Mouse (Mus musculus): Measurements from ENCODE around the gene Phpt1. TPM values are rescaled to one million over a fixed set of nuclear protein-coding genes. Genes with fewer than 3 reads are reported as not detected.

The Phpt1 gene
- polyA plus RNA-seq, 1 experiment from 2014 or later = 69.2 TPM

DNA sequence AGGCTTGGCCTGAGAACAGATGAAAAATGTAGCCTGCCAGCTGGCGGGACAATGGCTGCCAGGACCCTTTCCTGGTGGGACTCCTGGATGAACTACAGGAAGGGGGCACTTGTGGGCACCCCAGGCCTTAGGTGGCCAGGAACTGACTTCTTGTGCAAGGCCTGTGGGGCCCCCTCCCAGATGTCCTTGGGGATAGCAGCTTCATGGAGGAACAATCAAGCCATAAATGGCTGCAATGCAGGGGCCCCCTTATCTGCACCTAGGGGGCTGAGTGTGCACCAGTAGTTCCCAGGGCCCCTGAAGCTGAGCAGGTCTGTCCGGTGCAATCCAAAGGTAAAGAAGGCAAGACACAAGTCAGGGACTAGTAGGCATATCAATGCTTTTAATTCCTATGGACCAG lies 2.0 kb downstream of the Phpt1 start:
- Histone ChIP-seq H3K9me3 (replicated peaks) (no peaks in the 10 kb centered on the region), H3K27me3 (replicated peaks) (peaks cover 28% of the 10 kb centered on the region), H3K4me3 (peak overlapping the region; percentile 64; the same call in 1 of the 2 replicates), H3K4me1 (peaks cover 55% of the 10 kb centered on the region), H3K9ac (peak overlapping the region; percentile 70), H3K4me2 (peak overlapping the region; percentile 83), H3K27ac (no peak overlapping the region), H3K36me3 (peaks cover 38% of the 10 kb centered on the region)
- no peak for ATAC-seq
- WGBS (ENCODE audit: insufficient replicate concordance) = 53% methylated on average over 2 of the region's 2 CpGs

DNA sequence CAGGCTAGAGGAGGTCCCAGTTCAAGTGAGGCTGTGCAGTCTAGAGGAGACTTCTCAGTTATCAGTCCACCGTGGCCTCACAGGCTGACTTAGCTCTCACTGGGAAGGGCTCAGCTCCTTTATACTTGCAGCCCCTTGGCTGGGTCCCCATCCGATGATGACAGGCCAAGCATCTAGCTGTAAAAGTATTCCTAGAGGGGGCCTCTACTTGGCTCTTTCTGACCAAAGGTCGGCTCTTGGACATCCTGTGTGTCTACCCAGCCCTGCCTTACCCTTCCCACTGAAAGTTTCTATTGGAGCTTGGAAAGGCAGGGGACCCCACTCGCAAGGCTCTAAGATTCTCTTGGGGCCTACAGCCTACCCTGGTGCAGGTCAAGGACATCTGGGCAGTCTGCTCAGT lies 3.8 kb downstream of the Phpt1 start:
- Histone ChIP-seq H3K27me3 (replicated peaks) (peaks cover 10% of the 10 kb centered on the region), H3K4me2 (no peak overlapping the region), H3K4me3 (no peak overlapping the region), H3K9me3 (replicated peaks) (no peaks in the 10 kb centered on the region), H3K4me1 (peaks cover 45% of the 10 kb centered on the region), H3K9ac (no peak overlapping the region), H3K36me3 (peaks cover 55% of the 10 kb centered on the region), H3K27ac (0 out of 2 replicates have a peak overlapping the region, but pooled peaks have one; percentile 7)
- ATAC-seq = no peak
- WGBS (ENCODE audit: insufficient replicate concordance) = 68% methylated on average over 4 of the region's 4 CpGs

DNA sequence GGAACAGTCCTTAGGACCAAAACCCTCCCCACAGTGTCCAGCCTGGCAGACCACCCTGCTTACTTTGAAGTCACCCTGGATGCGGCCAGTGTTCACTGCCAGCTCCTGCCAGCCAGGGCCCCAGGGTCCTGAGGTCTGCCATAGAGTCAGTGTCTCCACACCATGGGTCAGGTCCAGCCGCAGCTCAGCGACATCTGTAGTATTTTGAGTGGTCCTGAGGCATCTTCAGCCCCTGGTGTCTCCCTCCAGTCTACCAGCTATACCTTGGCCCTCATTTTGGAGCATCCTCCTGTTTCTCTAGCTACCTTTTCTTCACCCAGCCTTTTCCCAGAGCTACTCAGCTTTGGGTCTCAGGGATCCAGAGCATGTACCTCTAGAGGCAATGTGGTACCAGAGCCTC lies 5.7 kb downstream of the Phpt1 start:
- ATAC-seq = no peak
- Histone ChIP-seq H3K27ac (no peak overlapping the region), H3K9ac (no peak overlapping the region), H3K4me3 (no peak overlapping the region), H3K27me3 (replicated peaks) (no peaks in the 10 kb centered on the region), H3K4me2 (no peak overlapping the region), H3K9me3 (replicated peaks) (no peaks in the 10 kb centered on the region), H3K4me1 (peaks cover 33% of the 10 kb centered on the region), H3K36me3 (peaks cover 73% of the 10 kb centered on the region)
- WGBS (ENCODE audit: insufficient replicate concordance) = 75% methylated on average over 3 of the region's 3 CpGs

DNA sequence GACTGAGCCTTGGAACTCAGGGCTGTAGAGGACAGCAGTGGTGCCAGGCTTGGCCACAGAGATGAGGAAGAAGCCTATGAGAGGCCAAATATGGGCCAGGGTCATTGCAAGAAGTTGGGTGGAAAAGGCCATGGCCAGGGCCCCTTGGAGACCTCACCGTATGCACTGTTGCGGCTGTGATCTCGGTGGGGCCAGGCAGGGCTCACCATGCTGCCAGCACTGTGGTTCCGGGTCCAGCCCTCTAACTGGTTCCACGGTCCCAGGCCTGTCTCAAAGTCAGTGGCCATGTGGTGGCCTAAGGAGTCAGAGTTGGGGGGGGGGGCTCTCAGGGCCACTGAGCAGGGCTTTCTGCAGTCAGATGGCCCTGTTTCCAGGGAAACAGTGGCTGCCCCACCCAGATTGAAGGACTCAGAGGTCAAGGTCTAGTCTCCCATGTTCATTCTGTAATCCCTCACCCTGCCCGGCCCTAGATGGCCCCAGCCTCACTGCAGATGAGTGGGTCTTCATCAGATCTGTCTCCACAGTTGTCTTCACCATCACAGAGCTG lies 6.5 kb downstream of the Phpt1 start:
- H3K27ac ChIP-seq = 0 out of 2 replicates have a peak overlapping the region, but pooled peaks have one; percentile 30

DNA sequence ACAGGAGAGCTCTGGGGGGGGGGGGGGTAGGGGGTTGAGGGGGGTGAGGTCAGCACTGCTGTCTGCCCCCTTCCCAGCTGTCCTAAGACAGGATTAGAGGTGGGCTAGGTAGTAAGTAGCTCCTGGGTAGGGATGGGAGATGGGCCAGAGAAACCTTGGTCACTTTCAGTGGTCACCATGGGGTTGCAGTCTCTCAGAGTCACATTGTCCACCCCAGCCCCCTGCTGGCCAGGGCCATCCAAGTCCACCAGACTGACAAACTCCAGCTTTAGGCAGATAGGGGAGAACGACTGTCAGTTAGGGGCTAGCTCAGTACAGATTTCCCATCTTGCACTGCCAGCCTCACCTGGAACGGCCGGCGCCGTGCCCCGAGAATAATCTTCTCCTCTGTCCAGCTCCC lies 8.5 kb downstream of the Phpt1 start:
- H3K36me3 ChIP-seq = peaks cover 94% of the 10 kb centered on the region

More for the DNA sequence above, 6.5 kb downstream of the Phpt1 start:
- ATAC-seq = no peak
- Histone ChIP-seq H3K4me3 (no peak overlapping the region), H3K4me2 (no peak overlapping the region), H3K9ac (no peak overlapping the region), H3K9me3 (replicated peaks) (no peaks in the 10 kb centered on the region), H3K36me3 (peaks cover 81% of the 10 kb centered on the region), H3K27me3 (replicated peaks) (no peaks in the 10 kb centered on the region), H3K4me1 (peaks cover 25% of the 10 kb centered on the region)
- WGBS (ENCODE audit: insufficient replicate concordance) = 80% methylated on average over 6 of the region's 6 CpGs

DNA sequence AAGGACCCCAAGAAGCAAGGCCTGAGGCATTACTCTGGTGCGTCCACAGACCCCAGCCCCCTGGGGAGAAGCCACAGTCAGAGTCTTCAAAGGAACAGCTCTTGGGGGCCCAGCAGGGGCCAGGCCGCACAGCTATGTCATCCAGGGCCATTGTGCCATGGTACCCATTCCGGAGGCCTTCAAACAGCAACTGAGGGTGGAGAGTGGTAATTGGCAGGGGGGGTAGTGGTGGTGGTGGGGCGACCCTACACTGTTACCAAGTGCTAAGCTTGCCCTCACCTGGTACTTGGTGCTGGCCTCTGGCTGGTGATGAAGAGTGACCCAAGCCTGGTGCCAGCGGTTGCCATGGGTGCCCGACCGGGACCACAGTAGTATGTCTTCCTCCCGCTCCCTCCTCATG lies 9.3 kb downstream of the Phpt1 start:
- no peak for ATAC-seq

More for the DNA sequence above, 8.5 kb downstream of the Phpt1 start:
- no peak overlapping the region for H3K9ac ChIP-seq
- no peak overlapping the region for H3K27ac ChIP-seq
- WGBS (ENCODE audit: insufficient replicate concordance) = 83% methylated on average over 6 of the region's 6 CpGs
- no peak overlapping the region for H3K4me2 ChIP-seq
- H3K4me3 ChIP-seq = no peak overlapping the region
- peaks cover 16% of the 10 kb centered on the region for H3K4me1 ChIP-seq
- H3K9me3 ChIP-seq (replicated peaks) = no peaks in the 10 kb centered on the region
- H3K27me3 ChIP-seq (replicated peaks) = no peaks in the 10 kb centered on the region
- no peak for ATAC-seq

DNA sequence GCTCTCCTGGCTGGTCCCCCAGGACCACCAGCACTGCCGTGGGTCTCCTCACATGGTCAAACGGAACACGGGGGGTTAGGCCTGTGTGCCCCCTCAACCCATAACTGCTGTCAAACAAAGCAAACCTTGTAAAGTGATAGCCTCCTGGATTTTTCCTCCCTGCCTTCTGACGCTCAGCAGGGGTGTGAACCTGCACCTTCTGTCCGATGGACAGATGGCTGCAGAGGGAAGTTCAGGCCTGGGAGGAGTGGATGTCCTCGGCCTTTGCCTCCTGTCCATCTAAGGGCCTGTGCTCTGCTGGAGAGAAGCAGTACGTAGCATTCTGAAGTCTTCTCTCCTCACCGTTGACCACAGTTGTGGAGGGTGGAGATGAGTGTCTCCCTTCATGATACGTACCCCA lies 13.1 kb downstream of the Phpt1 start:
- Histone ChIP-seq H3K9me3 (replicated peaks) (no peaks in the 10 kb centered on the region), H3K27me3 (replicated peaks) (no peaks in the 10 kb centered on the region), H3K4me3 (no peak overlapping the region), H3K27ac (no peak overlapping the region), H3K9ac (no peak overlapping the region), H3K4me1 (peaks cover 23% of the 10 kb centered on the region), H3K36me3 (peaks cover 76% of the 10 kb centered on the region), H3K4me2 (no peak overlapping the region)
- no peak for ATAC-seq
- WGBS (ENCODE audit: insufficient replicate concordance) = 85% methylated on average over 9 of the region's 9 CpGs

More for the DNA sequence above, 9.3 kb downstream of the Phpt1 start:
- no peak overlapping the region for H3K27ac ChIP-seq
- no peak overlapping the region for H3K9ac ChIP-seq
- peaks cover 9% of the 10 kb centered on the region; the same call in 1 of the 2 replicates for H3K4me1 ChIP-seq
- H3K36me3 ChIP-seq = peaks cover 96% of the 10 kb centered on the region
- H3K27me3 ChIP-seq (replicated peaks) = no peaks in the 10 kb centered on the region
- WGBS (ENCODE audit: insufficient replicate concordance) = 84% methylated on average over 8 of the region's 8 CpGs
- H3K4me2 ChIP-seq = no peak overlapping the region
- H3K4me3 ChIP-seq = no peak overlapping the region
- no peaks in the 10 kb centered on the region for H3K9me3 ChIP-seq (replicated peaks)

DNA sequence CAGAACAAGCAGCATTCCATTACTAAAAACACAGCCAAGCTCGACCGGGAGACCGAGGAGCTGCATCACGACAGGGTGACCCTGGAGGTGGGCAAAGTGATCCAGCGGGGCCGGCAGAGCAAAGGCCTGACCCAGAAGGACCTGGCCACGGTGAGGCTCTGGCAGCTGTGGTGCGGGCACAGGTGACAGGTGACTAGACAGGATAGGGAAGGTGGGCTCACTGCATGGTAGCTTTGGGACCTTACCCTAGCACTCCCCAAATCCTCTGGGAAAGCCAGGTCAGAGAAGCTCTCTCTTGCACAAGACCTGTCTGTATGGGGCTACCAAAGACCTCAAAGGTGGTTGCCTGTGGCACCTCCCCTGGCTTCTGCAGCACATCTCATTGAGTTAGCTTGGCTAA lies 14.5 kb downstream of the Phpt1 start:
- Histone ChIP-seq H3K4me3 (no peak overlapping the region), H3K9ac (no peak overlapping the region), H3K27ac (no peak overlapping the region), H3K4me2 (no peak overlapping the region), H3K36me3 (peaks cover 64% of the 10 kb centered on the region), H3K4me1 (peaks cover 32% of the 10 kb centered on the region), H3K27me3 (replicated peaks) (no peaks in the 10 kb centered on the region), H3K9me3 (replicated peaks) (no peaks in the 10 kb centered on the region)
- 91% methylated on average over 8 of the region's 8 CpGs for WGBS (ENCODE audit: insufficient replicate concordance)
- no peak for ATAC-seq

DNA sequence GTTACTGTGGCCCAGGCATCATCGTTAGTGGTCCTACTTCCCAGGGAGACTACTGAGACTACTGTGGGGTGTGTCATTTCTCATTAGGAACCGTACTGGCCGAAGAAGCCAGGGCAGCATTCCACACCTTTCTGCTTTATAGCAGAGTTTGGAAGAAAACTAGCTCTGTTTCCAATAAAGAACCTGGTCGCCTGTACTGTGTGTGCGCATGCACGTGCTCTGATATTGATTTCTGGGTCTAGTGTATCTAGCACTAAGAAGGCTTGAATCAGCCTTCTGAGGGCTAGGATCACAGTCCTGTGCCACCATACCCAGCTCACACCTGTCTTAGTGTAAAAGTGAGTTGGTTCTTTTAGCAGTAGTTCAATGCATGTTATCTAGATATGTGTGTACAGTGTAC lies 16.2 kb downstream of the Phpt1 start:
- H3K27ac ChIP-seq = no peak overlapping the region; the same call in 1 of the 2 replicates

DNA sequence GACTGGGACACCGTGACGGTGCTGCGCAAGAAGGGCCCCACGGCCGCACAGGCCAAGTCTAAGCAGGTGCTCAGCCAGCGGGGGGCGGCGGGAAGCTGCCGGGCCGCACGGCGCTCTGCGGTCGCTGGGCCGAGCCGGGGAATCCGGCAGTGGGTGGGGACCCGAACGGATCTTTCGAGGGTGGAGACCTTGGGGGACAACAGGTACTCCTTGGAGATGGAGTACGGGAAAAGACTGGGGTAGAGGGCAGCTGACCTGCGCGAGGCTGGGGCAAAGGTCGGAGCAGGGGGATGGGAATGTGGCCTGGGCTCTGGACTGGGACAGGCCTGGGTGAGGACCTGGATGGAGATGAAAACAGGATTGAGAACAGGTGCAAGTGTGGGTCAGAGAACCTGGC lies 17.1 kb downstream of the Phpt1 start:
- H3K27ac ChIP-seq = peak overlapping the region; percentile 84
- peaks cover 39% of the 10 kb centered on the region for H3K36me3 ChIP-seq
- 0% methylated on average over 24 of the region's 24 CpGs for WGBS (ENCODE audit: insufficient replicate concordance)
- H3K4me1 ChIP-seq = peaks cover 32% of the 10 kb centered on the region
- no peaks in the 10 kb centered on the region for H3K9me3 ChIP-seq (replicated peaks)
- peak; percentile 66 for ATAC-seq
- peak overlapping the region; percentile 95 for H3K9ac ChIP-seq
- H3K27me3 ChIP-seq (replicated peaks) = no peaks in the 10 kb centered on the region
- peak overlapping the region; percentile 92 for H3K4me3 ChIP-seq
- H3K4me2 ChIP-seq = peak overlapping the region; percentile 81

More for the DNA sequence above, 16.2 kb downstream of the Phpt1 start:
- peak overlapping the region; percentile 95 for H3K9ac ChIP-seq
- no peak for ATAC-seq
- peak overlapping the region; percentile 81 for H3K4me2 ChIP-seq
- H3K36me3 ChIP-seq = peaks cover 47% of the 10 kb centered on the region
- H3K4me3 ChIP-seq = peak overlapping the region; percentile 92
- peaks cover 32% of the 10 kb centered on the region for H3K4me1 ChIP-seq
- no peaks in the 10 kb centered on the region for H3K9me3 ChIP-seq (replicated peaks)
- 69% methylated on average over 6 of the region's 6 CpGs for WGBS (ENCODE audit: insufficient replicate concordance)
- H3K27me3 ChIP-seq (replicated peaks) = no peaks in the 10 kb centered on the region

DNA sequence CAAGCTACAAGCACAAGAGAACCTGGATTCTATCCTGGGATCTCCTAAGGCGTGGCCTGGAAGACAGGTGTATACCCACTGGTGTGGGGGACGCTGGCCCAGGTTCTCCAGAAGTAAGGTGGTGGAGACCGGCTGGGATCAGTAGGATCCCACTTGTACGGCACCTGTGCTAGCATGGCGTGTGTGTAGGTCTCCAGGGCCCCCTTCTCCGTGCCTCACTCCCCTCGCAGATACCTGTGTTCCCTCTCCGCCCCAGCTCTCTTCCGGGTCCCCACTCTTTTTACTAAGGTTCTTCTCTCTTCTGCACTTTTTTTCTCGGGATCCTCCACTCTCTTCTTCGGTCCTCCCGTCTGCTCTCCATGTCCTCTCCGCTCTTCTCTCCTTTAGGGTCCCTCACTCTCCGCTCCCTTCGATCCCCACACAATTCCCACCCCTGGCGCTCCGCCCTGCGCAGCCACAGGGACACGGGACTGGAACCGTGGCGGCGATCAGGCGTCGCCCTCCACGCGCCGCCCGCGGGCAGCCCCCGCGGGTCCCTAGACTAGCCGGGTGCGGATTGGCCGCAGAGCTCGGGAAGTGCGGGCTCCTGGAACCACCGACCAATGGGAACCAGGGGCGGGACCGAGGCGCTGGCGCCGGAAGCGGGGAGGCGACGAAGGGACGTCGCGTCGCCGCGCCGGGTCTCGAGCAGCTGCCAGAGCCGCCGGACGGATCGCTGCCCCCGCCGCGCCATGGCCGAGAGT lies 17.6 kb downstream of the Phpt1 start, which contains the start of gene Edf1:
Edf1 (plus strand) TSS at position 627 of the 743 bp plus-strand sequence.
- Histone ChIP-seq H3K27ac (peak within 1 kb of the TSS; percentile 84), H3K36me3 (peaks cover 33% of the 10 kb centered on the region), H3K4me2 (peak within 1 kb of the TSS; percentile 81), H3K4me3 (peak within 1 kb of the TSS; percentile 92), H3K9ac (peak within 1 kb of the TSS; percentile 95), H3K9me3 (replicated peaks) (no peaks in the 10 kb centered on the region), H3K27me3 (replicated peaks) (no peaks in the 10 kb centered on the region), H3K4me1 (peaks cover 30% of the 10 kb centered on the region)
- under 1% methylated on average over 61 of the region's 61 CpGs for WGBS (ENCODE audit: insufficient replicate concordance)
- peak; percentile 98 for ATAC-seq

DNA sequence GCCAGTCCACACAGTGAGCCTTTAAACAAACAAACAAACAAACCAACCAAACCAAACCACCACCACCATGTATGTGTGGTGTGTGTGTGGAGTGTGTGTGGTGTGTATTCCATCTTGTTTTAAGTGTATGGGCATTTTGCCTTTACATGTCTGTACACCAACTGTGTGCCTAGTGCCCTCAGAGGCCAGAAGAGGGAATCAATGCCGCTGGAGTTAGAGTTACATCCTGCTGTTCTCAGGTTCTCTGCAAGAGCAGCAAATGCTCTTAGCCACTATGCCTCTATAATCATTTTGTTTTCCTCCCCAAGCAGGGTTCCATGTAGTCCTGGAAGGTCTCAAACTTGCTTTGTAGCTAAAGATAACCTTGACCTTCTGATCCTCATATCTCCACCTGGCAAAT lies 18.7 kb downstream of the Phpt1 start:
- Histone ChIP-seq H3K36me3 (peaks cover 22% of the 10 kb centered on the region), H3K27ac (0 out of 2 replicates have a peak overlapping the region, but pooled peaks have one; percentile 55), H3K27me3 (replicated peaks) (no peaks in the 10 kb centered on the region), H3K4me2 (peak overlapping the region; percentile 81; the same call in 1 of the 2 replicates), H3K4me3 (no peak overlapping the region), H3K9ac (no peak overlapping the region), H3K9me3 (replicated peaks) (no peaks in the 10 kb centered on the region), H3K4me1 (peaks cover 29% of the 10 kb centered on the region)
- WGBS (ENCODE audit: insufficient replicate concordance) = 38% methylated on average over 1 of the region's 1 CpGs
- no peak for ATAC-seq
